Mouse (Mus musculus) liver, adult 2 months (tissue): ENCODE results near the gene Ano6.

Experiments used
- CTCF ChIP-seq: fragments of 200-500 bp; IDR thresholded peaks from 2 replicates; pipeline ENCODE4 v1.5.1; 2011; ENCODE audit warnings: low read depth, low read length, control low read depth
- POLR2A ChIP-seq: fragments of 200-500 bp; IDR thresholded peaks from 2 replicates; pipeline ENCODE4 v1.6.1; 2011; ENCODE audit warnings: low read length, control low read depth; ENCODE audit not compliant: insufficient read depth; ENCODE audit errors: extremely low read depth

DNA sequence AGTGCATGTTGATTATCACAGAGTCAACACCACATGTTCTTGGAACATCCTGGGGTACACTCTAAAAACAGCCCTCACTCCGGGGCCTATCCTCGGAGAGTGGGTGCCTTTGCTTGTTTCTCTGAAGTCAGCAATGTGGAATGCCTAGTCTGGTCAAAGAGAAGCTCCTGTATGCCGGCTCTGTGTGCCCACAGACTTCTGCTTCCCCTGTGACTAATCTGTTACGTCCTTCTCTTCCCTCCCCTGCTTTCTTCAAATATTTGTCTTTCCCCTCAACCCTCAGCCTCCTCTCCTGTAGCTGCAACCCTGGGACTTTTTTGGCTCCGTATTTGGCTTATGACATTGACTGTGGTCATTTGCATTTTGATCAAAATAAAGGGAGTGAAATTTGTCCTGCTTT lies 96.7 kb downstream of the Ano6 start:
- no peak for TF ChIP-seq POLR2A
- no peak for TF ChIP-seq CTCF
